Mouse (Mus musculus): ENCODE results near the gene Dlat. TPM values are rescaled to one million over a fixed set of nuclear protein-coding genes. Genes with fewer than 3 reads are reported as not detected.

The Dlat gene
- 42.8 and 43.1 TPM in 2 replicates for polyA plus RNA-seq (2012; rRNA removed)

DNA sequence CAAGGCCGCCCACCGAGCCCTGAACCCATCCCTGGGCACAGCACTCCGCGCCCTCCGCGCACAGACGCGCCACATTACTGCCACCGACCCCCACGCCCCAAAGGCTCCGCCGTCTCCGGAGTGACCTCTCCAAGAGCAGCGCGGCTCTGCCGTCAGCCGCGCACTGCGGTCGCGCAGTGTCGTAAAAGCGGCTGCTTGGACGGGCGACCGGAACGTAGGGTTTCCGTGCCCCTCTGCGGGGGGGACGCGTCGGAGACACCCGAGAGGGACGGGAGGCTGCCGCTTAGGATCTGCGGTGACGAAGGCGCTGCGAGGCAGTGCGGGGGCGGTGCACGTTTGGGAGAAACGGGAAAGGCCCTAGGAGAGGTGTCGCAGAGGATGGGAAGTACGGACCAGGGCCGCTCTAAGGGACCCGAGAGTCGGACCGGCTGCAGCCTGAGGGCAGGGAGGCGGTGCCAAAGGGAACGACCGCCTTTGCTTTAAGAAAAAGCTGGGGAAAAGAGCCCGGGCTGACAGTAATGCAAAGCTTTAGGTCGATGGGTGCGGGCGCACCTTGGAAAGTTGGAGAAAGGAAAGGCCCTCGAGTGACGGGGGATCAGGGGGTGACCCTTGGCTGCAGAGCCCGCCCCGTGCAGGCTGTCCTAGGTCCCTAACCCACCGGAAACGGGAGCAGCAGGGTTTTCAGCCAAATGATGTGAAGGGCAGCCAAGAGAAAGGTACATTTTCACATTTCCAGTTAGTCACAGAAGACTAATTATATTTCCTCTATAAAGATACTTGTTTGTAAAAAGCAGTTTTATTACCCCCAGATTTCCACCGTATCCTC lies at the start of gene Dlat:
Gene Dlat (minus strand): TSS at position 389 of the 826 bp plus-strand sequence.
- DNase-seq (ENCODE audit: low spot score), result peak; percentile 85

DNA sequence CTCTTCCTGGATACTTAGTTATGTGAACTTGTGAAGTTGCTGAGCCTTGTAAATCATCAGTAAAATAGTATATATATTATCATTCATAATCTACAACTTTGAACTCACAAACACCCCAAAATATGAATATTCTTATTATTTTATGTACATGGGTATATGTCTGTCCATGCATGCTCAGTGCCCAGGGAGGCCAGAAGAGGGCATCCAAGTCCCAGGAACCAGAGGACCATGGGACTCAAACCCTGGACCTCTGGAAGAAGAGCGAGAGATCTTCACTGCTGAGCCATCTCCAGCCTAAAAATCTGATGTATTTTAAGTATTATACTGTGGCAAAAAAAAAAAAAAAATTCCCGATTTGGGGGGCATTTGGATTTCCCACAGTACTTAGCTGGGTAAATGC lies 49.5 kb upstream of the Dlat start:
- DNase-seq (ENCODE audit: low spot score), result no peak

DNA sequence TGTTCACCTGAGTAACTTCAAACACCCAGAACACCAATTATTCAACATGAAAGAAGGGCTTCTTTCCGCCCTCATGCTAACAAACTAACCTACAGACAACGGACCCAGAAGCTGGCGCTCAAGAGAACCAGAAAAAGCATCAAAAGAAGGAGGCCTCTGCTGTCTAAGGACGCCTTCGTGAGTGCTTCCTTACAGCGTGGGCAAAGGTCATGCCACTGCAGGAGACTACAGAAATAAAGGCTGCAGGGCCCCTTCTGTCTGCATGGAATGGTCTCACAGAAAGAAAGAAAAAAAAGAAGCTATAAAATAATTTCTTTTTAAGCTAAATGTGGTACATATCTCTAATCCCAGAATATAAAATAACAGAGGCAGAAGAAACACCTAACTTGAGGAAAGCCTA lies 45.3 kb upstream of the Dlat start:
- no peak for DNase-seq (ENCODE audit: low spot score)

DNA sequence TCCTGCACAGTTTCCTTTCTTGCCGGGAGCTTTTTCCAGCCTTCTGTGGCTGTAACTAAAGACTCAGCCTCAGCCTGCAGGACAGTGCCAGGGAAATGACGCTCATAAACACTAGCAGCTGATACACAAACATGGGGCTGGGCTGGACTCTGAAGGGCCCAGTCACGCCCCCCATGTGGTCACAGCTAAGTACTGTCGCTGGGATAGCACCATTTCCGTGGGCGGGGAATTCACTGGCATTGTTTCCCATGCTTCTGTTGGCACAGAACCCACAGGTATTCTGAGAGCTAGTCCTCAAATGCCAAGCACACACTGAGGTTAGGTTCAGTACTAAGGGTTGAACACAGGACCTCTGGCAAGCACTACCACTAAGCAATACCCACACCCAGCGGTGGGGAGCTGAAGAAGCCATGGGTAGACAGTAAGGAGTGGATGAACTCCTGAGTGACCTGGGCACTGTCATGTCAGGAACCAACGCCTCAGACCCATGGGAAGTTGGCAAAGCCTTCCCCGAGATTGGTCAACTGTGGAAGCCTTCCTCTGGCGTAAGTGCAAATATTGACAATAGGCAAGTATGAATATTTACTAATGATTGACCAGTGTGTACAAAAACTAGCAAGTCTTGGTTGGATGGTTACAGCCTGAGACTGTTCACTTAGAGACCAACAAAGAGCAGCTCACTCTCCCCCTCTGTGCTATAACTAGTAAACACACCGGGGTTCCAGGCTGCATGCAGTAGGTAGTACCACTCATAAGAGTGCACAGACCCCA lies 41.5 kb upstream of the Dlat start:
- DNase-seq (ENCODE audit: low spot score), result no peak

DNA sequence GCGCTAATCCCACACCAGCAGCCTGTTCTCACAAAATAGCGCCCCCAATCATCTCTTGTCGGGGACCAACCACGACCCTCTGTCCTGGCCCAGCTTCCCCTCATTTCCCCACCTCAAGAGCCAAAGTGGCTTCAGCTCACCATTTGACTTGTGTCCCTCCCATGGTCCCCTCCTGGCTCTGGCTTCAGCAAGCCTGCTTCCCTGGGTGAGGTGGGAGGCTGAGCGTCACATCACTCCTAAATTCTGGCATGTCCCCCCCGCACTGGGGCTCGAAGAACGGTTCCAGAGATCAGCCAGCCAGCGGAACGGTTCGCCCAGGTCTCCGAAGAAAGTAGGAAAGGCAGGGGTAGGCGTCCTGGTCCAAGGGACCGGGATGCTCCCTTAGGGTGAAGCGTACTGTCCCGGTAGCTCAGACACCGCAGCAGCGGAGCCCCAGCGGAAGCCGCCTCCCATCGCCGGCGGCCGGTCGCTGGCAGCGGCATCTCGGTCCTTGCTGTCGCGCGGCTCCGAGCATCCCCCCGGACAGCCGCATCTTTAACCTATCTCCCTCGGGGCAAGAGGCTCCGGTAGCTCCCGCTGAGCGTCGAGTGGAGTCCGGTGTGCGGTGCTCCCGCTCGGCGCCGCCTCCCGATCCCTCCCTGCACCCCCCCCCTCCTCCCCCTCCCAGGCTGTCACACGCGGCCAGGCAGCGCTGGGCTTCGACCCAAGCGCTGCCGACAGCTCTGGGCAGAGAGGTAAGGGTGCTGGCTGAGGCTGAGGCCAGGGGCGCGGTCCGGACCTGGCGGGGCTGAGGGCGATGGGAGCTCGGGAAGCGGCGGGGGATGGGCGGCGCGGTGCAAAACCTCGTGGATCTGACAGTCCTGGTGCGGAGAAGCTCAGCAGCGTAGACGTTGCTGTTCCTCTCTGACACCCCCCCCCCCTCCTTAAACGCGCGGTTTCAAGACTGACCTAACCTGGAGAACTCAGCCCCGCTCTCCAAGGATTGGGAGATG lies 39.1 kb upstream of the Dlat start:
- DNase-seq (ENCODE audit: low spot score), result peak; percentile 33

DNA sequence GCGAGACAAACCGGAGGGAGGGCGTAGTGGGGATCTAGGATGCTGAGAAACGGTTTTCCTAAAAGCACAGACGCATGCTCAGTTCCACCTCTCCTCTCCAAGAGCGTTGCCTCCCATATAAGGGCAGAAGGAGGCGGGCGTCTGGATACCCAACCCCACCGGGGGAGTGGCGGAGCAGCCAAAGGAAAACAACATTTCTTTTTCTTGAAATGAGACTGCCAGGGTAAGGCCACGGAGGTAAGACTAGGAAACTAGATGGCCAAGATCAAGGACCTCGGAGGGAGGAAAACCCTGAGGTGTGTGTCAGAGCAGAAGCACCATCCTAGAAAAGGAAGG lies 38.1 kb upstream of the Dlat start:
- DNase-seq (ENCODE audit: low spot score), result peak; percentile 43

DNA sequence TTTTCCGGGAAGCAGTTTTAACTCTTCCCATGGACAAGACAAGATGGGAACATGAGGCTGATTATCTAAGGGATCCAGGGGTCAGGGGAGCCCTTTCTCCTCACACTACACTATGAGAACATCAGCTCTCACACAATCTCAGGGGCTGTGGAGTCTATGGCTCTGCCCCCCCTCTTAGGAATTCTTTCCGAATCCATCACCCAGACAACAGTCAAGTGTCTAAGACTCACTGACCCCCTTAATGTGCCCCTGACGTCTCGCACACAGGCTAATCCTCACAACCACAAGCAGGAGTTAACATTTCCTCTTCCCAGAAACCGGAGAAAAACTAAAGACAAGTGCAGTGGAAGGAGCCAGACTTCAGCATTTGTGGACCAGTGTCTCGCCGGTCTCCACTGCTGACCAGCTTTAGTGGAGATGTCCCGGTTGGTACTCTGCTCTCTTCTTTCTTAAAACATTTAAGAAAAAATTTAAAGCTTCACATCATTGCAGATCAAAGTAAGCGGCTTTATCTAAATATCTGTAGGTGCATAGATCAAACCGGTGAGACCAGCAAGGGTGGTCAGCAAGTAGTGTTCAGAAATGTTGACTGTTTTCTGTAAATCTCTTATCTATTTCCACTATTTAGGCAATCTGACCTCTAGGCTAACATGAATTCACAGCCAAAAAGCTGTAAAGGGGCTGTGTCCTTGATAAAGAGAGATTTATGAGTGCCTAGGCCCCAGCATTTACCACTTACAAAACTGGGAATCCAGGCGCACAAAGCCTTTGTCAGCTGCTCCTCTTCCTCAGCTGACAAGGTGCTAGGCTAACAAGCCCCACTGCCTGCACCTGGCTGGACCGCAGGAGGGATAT lies 37.5 kb upstream of the Dlat start:
- no peak for DNase-seq (ENCODE audit: low spot score)

DNA sequence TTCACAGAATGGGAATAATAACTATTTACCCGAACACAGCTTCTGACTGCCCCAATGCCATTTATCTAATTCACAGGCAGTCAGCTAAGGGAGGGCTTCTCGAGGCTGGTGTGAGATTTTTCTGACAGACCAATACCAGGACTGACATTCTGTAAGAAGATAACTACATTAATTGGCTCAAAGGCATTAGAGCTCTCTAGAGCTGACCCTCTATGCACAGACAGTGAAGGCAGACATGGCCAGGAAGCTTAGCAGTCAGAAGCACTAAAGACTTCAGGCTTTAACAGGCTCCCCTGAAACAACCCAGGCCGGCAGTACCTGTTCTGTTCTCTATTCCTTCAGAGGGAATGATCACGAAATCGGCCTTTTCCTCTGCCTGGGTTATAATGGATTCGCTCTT lies 35.6 kb upstream of the Dlat start:
- no peak for DNase-seq (ENCODE audit: low spot score)

DNA sequence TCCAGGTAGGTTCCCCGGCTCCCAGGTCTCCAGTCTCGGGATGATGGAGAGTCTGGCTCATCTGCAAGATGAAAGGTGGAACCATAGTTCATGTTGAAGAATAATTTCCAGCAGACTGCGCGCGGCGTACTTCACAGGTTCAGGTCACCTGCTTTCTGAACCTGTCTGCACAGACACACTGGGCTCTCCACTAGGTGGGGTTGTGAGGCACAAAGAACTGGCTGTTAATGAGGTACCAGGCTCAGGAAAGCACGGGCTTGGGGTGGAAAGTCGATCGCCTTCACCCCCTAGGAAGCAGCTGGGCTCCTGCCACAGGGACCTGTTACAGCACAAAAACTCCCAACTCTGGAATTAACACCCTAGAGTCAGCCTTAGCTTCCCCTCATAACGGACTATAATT lies 34.1 kb upstream of the Dlat start:
- DNase-seq (ENCODE audit: low spot score), result no peak

DNA sequence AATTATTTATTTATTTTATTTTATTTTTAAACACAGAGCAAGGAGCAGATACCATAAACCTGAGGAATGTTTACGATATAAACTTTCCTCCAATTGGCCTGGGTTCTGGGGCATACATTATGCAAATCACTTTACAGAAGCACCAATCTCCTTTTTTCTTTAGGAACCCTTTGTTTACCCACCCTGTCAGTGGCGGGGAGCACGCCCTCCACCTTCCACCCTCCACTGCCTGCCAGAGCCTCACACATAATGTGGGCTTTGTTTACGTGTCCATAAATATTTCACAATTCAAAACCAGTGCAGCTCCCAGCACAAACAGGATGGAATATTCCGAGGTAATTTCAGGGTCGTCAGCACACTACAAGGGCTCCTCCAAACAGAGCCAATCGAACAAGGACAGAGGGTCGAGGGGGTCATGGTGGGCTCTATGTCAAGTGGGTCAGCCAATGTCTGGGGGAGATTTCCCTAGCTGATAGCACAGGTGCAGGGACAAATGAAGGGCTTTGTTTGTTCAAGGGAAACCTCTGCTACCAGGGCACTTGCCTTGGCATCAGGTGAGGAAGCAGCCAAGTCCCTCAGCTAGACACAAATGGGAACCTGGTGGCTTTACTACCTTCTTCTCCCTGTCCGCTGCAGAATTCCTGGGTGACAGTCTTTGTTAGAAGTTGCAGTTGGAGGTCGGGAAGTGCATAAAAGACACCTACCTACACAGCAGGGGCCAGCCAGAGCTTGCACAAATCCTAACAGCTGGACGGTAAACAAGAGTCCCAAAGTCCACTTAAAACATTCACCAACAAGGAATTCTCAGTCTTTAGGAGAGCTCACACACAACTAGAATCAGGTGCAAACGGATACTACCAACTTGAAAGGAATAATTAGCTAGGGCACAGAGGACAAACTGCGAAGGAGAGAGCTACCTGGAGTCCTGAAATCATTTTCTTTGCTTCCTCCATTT lies 33.3 kb upstream of the Dlat start:
- no peak for DNase-seq (ENCODE audit: low spot score)

DNA sequence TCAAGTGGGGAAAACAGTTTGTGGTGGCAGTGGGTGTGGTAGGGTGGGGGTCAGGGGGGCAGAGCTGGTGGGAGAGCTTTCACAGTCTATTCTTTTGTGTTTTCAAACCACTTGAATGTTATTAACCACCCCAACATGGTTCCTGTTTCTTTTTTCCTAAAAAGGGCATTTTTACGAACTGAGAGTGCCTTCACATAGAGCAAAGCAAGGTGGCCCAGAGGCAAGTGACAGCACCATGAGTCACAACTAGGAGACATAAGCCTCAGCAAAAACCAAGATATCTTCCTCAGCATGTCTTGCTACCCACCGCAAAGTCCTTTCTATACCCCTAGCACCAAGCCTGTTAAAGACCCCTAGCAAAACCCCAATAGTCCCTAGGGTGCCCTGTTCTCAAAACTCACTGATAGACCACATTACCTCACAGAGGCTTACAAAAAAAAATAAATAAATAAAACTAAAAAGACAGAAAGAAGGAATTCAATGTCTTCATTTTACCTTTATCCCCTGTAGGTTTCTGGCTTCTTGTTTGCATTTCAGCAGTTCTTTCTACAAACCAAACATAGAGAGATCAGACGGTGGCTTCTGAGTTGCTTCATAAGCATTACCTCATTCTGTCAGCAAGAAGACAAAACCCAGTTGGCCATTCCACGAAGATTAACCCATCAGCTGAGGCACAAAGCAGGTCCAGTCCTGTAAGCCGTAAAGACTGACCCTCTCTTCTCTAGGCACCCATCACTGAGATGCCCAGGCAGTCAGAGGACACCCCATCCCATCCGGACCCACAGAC lies 27.5 kb upstream of the Dlat start:
- no peak for DNase-seq (ENCODE audit: low spot score)

DNA sequence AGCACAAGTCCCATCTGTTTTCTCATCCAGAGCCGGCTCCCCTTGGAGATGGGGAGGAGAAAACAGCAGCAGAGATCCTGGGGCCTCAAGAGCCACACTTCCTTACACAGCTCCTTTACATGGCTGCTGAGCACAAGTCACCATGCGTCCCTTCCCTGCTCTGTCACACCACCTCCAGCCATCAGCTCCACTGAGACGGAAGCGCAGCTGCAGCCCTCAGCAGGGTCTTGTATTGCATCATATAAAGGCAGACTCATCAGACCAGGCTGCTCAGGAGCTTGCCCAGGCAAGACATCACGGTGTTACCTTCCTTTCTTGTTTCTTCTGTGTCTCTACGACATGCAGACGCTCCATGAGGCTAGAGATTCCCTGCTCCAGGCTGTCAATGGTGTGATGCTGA lies 22.1 kb upstream of the Dlat start:
- DNase-seq (ENCODE audit: low spot score), result no peak

DNA sequence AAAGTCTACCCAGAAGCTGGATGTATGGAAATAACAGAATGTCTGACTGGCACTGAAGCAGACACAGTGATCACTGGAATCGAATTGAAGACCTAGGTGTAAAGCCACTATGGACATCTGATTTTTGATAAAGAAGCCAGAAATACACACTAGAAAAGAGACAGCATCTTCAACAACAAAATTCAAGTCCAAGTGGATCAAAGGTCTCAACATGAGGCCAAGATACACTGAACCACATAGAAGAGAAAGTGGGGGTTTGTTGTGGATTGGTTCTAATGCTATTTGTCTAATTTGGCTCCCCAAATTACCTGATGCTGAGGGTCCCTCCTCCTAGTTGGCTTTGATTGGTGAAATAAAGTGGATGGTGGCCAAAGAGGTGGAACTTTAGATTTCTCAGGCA lies 19.8 kb upstream of the Dlat start:
- DNase-seq (ENCODE audit: low spot score), result no peak

DNA sequence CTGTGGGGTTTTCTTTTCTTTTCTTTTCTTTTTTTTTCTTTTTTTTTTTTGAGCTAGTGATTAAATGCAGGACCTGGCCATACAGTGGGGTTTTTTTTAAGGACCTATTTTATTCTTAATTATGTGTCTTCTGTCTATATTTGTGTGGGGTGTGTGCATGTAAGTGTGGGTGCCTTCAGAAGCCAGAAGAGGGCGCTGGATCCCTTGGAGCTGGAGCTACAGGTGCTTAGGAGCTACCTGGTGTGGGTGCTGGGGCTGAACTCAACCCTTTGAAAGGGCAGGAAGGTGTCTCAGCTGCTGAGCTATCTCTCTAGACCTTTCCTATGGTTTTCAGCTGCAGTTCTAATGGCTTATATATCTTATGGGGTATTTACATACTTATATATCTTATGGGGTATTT lies 15.2 kb upstream of the Dlat start:
- DNase-seq (ENCODE audit: low spot score), result no peak

DNA sequence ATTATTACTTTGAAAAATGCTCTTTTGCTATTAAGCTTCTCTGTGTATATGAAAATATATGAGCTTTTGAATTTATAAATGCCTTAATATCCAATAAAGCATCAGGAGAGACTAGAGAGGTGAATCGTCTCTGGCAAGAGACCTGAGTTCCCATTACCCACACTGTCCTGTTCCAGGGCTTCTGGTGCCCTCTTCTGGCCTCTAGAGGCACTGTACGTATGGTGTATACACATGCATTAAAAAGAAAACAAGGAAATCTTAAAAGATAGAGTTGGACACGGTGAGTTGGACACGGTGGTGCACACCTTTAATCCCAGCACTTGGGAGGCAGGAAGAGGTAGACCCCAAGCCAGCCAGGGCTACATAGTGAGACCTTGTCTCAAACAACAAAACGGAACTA lies 11.1 kb upstream of the Dlat start:
- DNase-seq (ENCODE audit: low spot score), result no peak

DNA sequence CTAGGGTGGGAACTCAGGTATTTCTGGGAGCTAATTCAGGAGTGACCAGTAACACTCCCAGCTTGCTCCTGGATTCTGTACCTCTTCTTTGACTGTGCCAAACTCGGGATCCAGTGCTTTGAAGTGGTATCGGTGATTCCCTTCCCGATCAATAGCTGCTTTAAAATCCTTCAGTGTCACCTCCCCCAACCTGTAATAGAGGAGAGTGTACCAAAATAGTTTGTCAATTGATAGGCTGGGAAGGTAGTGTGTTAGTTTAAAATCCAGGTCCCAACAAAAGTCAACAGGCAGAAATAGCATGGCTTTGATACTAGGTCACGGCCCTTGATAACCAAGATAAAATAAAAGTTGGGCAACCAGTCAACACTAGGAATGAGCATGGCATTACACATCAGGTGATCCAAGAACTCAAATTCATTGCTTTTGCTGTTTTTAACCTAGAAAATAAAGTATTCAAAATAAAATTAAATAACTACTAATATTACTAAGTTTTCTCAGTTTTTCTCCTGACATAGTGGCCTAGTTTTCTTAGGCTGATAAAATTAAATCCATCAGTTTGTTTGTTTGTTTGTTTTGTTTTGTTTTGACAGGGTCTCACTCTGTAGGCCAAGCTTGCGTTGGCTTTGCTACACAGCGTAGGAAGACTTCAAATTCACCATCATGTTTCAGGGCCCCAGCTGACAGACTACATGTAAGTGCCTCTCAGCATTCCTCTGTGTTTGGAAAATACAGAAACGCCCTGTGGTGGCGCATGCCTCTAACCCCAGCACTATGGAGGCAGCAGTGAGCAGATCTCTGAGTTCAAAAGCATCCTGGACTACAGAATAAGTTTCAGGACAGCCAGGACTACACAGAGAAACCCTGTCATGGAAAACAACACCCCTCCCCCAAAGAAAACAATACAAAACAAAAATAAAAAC lies 8.3 kb upstream of the Dlat start:
- DNase-seq (ENCODE audit: low spot score), result no peak

DNA sequence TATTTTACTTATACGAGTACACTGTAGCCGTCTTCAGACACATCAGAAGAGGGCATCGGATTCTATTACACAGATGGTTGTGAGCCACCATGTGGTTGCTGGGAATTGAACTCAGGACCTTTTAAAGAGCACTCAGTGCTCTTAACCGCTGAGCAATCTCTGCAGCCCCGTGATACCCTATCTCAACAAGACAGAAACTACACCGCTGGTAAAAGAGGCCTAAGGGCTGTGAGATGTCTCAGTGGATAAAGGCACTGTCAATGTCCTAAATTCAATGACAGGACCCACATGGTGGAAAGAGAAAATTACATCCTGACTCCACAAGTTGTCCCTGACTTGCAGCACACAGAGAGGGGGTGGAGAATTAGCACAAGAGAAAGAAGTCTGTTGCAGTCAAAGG lies 6.9 kb upstream of the Dlat start:
- DNase-seq (ENCODE audit: low spot score), result no peak

DNA sequence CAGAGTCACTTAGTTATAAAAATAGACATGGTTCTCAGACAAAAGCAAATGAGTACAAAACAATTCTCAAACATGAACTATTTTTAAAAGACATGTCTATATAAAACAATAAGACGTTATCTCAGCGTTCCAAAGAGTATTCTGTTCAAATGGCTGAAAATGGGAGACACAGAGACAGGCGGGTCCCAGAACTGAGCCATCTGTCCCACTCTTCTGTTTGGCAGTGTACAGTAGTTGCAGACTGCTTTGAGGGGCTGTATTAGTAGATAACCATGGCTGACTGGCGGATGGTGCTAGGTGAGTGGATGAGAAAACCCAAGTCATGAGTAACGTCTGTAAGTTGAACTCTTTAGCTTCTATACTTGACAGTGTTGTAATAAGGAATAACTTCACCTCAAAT lies 5.2 kb upstream of the Dlat start:
- no peak for DNase-seq (ENCODE audit: low spot score)

Measured in urinary bladder, adult 2 months (tissue).